Mouse (Mus musculus): ENCODE data around the gene Serpinb6a.

GRCm38 (mm10) chr13:33935465-33936181, 67.0 kb downstream of the Serpinb6a start:
- 0 out of 2 replicates have a peak, but pooled peaks have one; percentile 36 for TF ChIP-seq POLR2A (IDR thresholded peaks at IDR 0.05; ENCODE audit: insufficient read depth, low read depth, low read length)
- TF ChIP-seq CTCF (IDR thresholded peaks at IDR 0.05; ENCODE audit: insufficient read depth, low read depth, low read length): no peak

All from olfactory bulb, adult 2 months (tissue).